13 mouse cellular contexts compared by ENCODE assay signal in genomic region chr11:106540506-106541268, GRCm38 (mm10).
"Had no signal": no experiment of that assay in that cellular context is flagged by ENCODE, and none has a peak within 500 bp of the region (broad histone marks: within the 10 kb centered on the region; RNA-seq: fewer than 3 reads in every experiment).

No protein-coding gene starts in this region.

- H3K27ac ChIP-seq: hindbrain, postnatal 0 days; intestine, embryonic 15.5 days; limb, embryonic 12.5 days; liver, embryonic 13.5 days; lung, embryonic 15.5 days; macrophage; midbrain, embryonic 13.5 days; neural tube, embryonic 12.5 days had no signal

- H3K9ac ChIP-seq: intestine, embryonic 15.5 days; limb, embryonic 12.5 days; liver, embryonic 13.5 days; liver, postnatal 0 days; lung, embryonic 15.5 days; midbrain, embryonic 13.5 days; neural tube, embryonic 12.5 days had no signal

- H3K4me1 ChIP-seq: intestine, embryonic 15.5 days; lung, embryonic 15.5 days; neural tube, embryonic 12.5 days had no signal

- H3K27me3 ChIP-seq: intestine, embryonic 15.5 days; limb, embryonic 12.5 days; liver, embryonic 13.5 days; lung, embryonic 15.5 days; midbrain, embryonic 13.5 days; neural tube, embryonic 12.5 days had no signal

- H3K4me3 ChIP-seq: intestine, embryonic 15.5 days; limb, embryonic 12.5 days; liver, embryonic 13.5 days; lung, embryonic 15.5 days; midbrain, embryonic 13.5 days; neural tube, embryonic 12.5 days had no signal

- H3K9me3 ChIP-seq: intestine, embryonic 15.5 days; limb, embryonic 12.5 days; liver, embryonic 13.5 days; lung, embryonic 15.5 days; midbrain, embryonic 13.5 days; neural tube, embryonic 12.5 days had no signal

- DNase-seq: kidney, adult 18-20 months; kidney, postnatal 4 days; liver; liver, embryonic 13.5 days; liver, postnatal 0 days; lung, postnatal 14 days had no signal

- ATAC-seq: hindbrain, postnatal 0 days; intestine, embryonic 15.5 days; liver, postnatal 0 days; midbrain, embryonic 13.5 days had no signal

- H3K4me2 ChIP-seq: intestine, embryonic 15.5 days; limb, embryonic 12.5 days; liver, embryonic 13.5 days; lung, embryonic 15.5 days; midbrain, embryonic 13.5 days; neural tube, embryonic 12.5 days had no signal
